Mouse (Mus musculus): ENCODE results near the gene Magi3. TPM values are rescaled to one million over a fixed set of nuclear protein-coding genes. Genes with fewer than 3 reads are reported as not detected.

Gene Magi3
- polyA plus RNA-seq, 1 experiment from 2014 or later = 8.1 TPM

DNA sequence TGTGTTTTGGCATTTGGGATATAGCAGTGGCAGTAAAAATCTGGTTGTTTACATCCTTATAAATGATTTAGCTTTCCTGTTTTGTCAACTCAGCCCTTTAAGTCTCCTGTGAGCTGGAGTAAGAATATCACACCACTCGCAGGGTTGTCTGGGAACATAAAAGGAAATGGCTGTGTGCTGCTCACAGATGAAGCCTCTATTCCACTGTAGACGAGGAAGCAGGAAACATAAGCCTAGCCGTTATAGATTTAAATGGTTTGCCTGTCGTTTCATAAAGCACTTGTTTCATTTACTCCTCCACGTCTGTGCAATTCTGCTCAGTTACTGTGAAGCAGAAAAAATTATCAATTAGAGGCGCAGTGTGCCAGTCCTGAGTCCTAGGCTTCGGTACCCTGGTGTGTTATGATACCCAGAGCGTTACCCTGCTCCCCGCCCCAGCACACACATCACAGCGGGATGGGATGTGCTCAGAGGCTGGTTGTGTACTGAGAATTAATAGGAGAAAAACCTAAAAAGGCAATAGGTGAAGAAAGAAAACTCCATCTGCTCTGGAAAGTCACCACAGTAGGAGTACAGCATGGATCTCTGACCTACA, 17.8 kb upstream of the Magi3 start:
- WGBS = 65% methylated on average over 10 of the region's 10 CpGs
- H3K27ac ChIP-seq = no peak overlapping the region
- H3K9me3 ChIP-seq (replicated peaks) = no peaks in the 10 kb centered on the region
- H3K9ac ChIP-seq = no peak overlapping the region
- ATAC-seq (replicated peaks; ENCODE audit: insufficient number of reproducible peaks, insufficient read depth, low FRiP score, low read depth) = no peak
- H3K36me3 ChIP-seq = no peaks in the 10 kb centered on the region
- no peak overlapping the region for H3K4me3 ChIP-seq
- H3K27me3 ChIP-seq = no peaks in the 10 kb centered on the region
- no peak overlapping the region for H3K4me2 ChIP-seq
- H3K4me1 ChIP-seq (replicated peaks) = peaks cover 9% of the 10 kb centered on the region

- 82% methylated on average over 2 of the region's 2 CpGs for WGBS
- Histone ChIP-seq H3K4me3 (no peak overlapping the region), H3K4me2 (no peak overlapping the region), H3K27me3 (no peaks in the 10 kb centered on the region), H3K36me3 (no peaks in the 10 kb centered on the region), H3K9me3 (replicated peaks) (no peaks in the 10 kb centered on the region), H3K4me1 (replicated peaks) (peaks cover 9% of the 10 kb centered on the region), H3K27ac (no peak overlapping the region), H3K9ac (no peak overlapping the region)
- no peak for ATAC-seq (replicated peaks; ENCODE audit: insufficient number of reproducible peaks, insufficient read depth, low FRiP score, low read depth)
Measured at GRCm38 (mm10) chr3:104236029-104236428, 15.9 kb upstream of the Magi3 start.

GRCm38 (mm10) chr3:104235099-104235498, 14.9 kb upstream of the Magi3 start:
- Histone ChIP-seq H3K9me3 (replicated peaks) (no peaks in the 10 kb centered on the region), H3K36me3 (no peaks in the 10 kb centered on the region), H3K27ac (no peak overlapping the region), H3K9ac (no peak overlapping the region), H3K4me1 (replicated peaks) (peaks cover 9% of the 10 kb centered on the region), H3K27me3 (no peaks in the 10 kb centered on the region), H3K4me2 (no peak overlapping the region), H3K4me3 (no peak overlapping the region)
- 85% methylated on average over 5 of the region's 5 CpGs for WGBS
- no peak for ATAC-seq (replicated peaks; ENCODE audit: insufficient number of reproducible peaks, insufficient read depth, low FRiP score, low read depth)

DNA sequence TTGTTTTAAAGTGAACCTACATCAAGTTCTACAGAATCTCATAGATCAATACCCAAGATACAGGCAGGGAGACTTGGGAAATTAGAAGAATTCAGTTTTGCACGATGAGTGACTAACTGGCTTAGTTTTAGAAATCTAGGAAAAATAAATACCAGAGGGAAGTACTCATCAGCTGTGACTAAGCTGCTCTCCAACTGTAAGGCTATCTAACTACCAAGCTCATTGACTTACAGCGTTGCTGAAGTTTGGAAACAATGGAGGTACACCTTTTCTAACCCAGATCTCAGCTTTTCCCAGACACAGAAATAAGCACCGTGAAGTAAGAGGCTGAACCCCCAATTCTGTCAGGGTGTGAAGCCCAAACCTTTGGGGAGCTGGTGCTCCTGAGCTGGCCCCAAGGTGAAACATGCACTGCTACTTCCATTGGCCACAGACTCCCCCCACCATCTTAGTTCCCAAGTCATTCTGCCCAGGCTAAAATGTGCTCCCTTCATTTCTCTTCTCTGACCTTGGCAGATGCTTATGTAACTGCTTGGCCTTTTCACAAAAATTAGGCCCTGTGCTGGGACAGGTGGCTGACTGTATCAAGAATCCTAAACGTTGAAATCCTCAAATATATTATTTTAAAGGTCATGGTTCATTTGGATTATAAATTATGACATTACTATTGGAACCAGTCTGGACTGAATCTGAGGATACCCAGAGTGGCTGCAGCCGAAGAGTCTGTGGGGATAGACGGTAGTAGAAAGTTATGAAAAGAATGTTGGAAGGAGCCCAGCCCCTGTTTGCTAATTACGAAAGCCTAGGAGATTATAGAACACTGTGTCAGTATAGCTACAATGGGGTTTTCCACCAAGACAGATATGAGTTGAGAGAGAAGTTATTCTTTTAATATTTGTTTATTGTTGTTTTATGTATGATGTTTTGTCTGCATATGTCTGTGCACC, 13.5 kb upstream of the Magi3 start:
- no peak; the same call in 1 of the 2 replicates for ATAC-seq (replicated peaks; ENCODE audit: insufficient number of reproducible peaks, insufficient read depth, low FRiP score, low read depth)
- H3K27ac ChIP-seq = peak overlapping the region; percentile 75
- WGBS = 48% methylated on average over 7 of the region's 7 CpGs

GRCm38 (mm10) chr3:104227438-104228111, 7.4 kb upstream of the Magi3 start:
- Histone ChIP-seq H3K4me1 (replicated peaks) (peaks cover 13% of the 10 kb centered on the region), H3K9ac (no peak overlapping the region), H3K36me3 (no peaks in the 10 kb centered on the region), H3K9me3 (replicated peaks) (no peaks in the 10 kb centered on the region), H3K4me3 (no peak overlapping the region), H3K4me2 (no peak overlapping the region), H3K27me3 (no peaks in the 10 kb centered on the region), H3K27ac (no peak overlapping the region)
- WGBS = 42% methylated on average over 5 of the region's 5 CpGs
- ATAC-seq (replicated peaks; ENCODE audit: insufficient number of reproducible peaks, insufficient read depth, low FRiP score, low read depth) = no peak

More for the DNA sequence above, 13.5 kb upstream of the Magi3 start:
- Histone ChIP-seq H3K4me2 (no peak overlapping the region), H3K9ac (no peak overlapping the region), H3K36me3 (no peaks in the 10 kb centered on the region), H3K27me3 (no peaks in the 10 kb centered on the region), H3K4me1 (replicated peaks) (peaks cover 9% of the 10 kb centered on the region), H3K4me3 (no peak overlapping the region), H3K9me3 (replicated peaks) (no peaks in the 10 kb centered on the region)

GRCm38 (mm10) chr3:104226731-104227130, 6.6 kb upstream of the Magi3 start:
- H3K36me3 ChIP-seq = no peaks in the 10 kb centered on the region
- H3K4me1 ChIP-seq (replicated peaks) = peaks cover 14% of the 10 kb centered on the region
- H3K4me3 ChIP-seq = no peak overlapping the region
- no peak for ATAC-seq (replicated peaks; ENCODE audit: insufficient number of reproducible peaks, insufficient read depth, low FRiP score, low read depth)
- 42% methylated on average over 7 of the region's 7 CpGs for WGBS
- H3K27me3 ChIP-seq = no peaks in the 10 kb centered on the region
- H3K9me3 ChIP-seq (replicated peaks) = no peaks in the 10 kb centered on the region
- H3K4me2 ChIP-seq = no peak overlapping the region
- H3K27ac ChIP-seq = no peak overlapping the region
- H3K9ac ChIP-seq = no peak overlapping the region

GRCm38 (mm10) chr3:104221156-104221555, 982 bp upstream of the Magi3 start:
- peak overlapping the region; percentile 60 for H3K4me2 ChIP-seq
- peaks cover 11% of the 10 kb centered on the region for H3K4me1 ChIP-seq (replicated peaks)
- no peak for ATAC-seq (replicated peaks; ENCODE audit: insufficient number of reproducible peaks, insufficient read depth, low FRiP score, low read depth)
- no peaks in the 10 kb centered on the region for H3K27me3 ChIP-seq
- no peaks in the 10 kb centered on the region for H3K36me3 ChIP-seq
- H3K27ac ChIP-seq = peak overlapping the region; percentile 86
- WGBS = 7% methylated on average over 11 of the region's 11 CpGs
- H3K9ac ChIP-seq = peak overlapping the region; percentile 35
- peak overlapping the region; percentile 75 for H3K4me3 ChIP-seq
- no peaks in the 10 kb centered on the region for H3K9me3 ChIP-seq (replicated peaks)

DNA sequence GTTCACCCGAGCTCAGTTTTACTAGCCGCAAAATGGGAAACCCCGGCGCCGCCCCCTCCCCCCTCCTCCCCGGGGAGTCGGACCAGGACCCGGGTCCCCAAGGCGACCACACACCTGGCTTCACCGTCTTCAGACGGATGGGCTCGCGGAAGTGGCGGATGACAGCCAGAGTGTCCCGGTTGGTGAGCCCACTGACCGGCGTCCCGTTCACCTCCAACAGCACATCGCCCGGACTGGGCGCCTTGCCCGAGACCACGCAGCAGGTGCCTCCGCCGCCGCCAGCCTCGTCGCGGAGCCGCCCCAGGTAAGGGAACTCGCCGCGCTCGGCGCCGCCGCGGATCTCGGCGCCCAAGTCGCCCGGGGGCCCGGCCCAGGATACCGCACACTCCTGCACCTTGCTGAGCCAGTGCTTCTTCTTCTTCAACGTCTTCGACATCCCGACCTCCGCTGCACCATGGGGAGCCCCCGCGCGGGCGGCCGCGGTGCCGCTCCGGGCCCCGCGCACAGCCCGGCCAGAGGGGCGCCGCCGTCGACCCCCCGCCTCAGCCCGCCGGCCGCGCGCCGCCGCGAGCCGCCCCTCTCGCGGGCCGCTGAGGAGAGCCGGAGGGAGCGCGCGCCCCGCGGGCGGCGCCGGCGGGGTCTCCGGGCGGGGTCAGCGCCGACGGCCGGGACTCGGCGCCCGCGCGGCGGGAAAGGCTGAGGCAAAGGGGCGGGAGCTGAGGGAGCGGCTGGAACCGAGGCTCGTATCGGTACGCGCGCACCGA, 461 bp downstream of the Magi3 start:
- Histone ChIP-seq H3K27ac (peak overlapping the region; percentile 99), H3K9ac (peak overlapping the region; percentile 96), H3K9me3 (replicated peaks) (no peaks in the 10 kb centered on the region), H3K4me3 (peak overlapping the region; percentile 75), H3K27me3 (no peaks in the 10 kb centered on the region), H3K4me1 (replicated peaks) (peaks cover 15% of the 10 kb centered on the region), H3K36me3 (no peaks in the 10 kb centered on the region), H3K4me2 (peak overlapping the region; percentile 74)
- WGBS = under 1% methylated on average over 98 of the region's 107 CpGs
- peak; percentile 1; the same call in 1 of the 2 replicates for ATAC-seq (replicated peaks; ENCODE audit: insufficient number of reproducible peaks, insufficient read depth, low FRiP score, low read depth)

- peak overlapping the region; percentile 96 for H3K9ac ChIP-seq
- H3K27me3 ChIP-seq = no peaks in the 10 kb centered on the region
- WGBS = 2% methylated on average over 15 of the region's 15 CpGs
- no peaks in the 10 kb centered on the region for H3K36me3 ChIP-seq
- peak overlapping the region; percentile 99 for H3K27ac ChIP-seq
- no peak for ATAC-seq (replicated peaks; ENCODE audit: insufficient number of reproducible peaks, insufficient read depth, low FRiP score, low read depth)
- H3K4me1 ChIP-seq (replicated peaks) = peaks cover 15% of the 10 kb centered on the region
- peak overlapping the region; percentile 74 for H3K4me2 ChIP-seq
- H3K9me3 ChIP-seq (replicated peaks) = no peaks in the 10 kb centered on the region
- peak overlapping the region; percentile 75 for H3K4me3 ChIP-seq
Measured at GRCm38 (mm10) chr3:104218926-104219325, 1.2 kb downstream of the Magi3 start.

GRCm38 (mm10) chr3:104189823-104190222, 30.4 kb downstream of the Magi3 start:
- H3K27me3 ChIP-seq = no peaks in the 10 kb centered on the region
- no peaks in the 10 kb centered on the region for H3K9me3 ChIP-seq (replicated peaks)
- H3K27ac ChIP-seq = no peak overlapping the region
- peaks cover 2% of the 10 kb centered on the region; the same call in 1 of the 2 replicates for H3K4me1 ChIP-seq (replicated peaks)
- H3K4me3 ChIP-seq = no peak overlapping the region
- H3K36me3 ChIP-seq = no peaks in the 10 kb centered on the region
- WGBS = 58% methylated on average over 2 of the region's 2 CpGs
- no peak overlapping the region for H3K9ac ChIP-seq
- no peak overlapping the region for H3K4me2 ChIP-seq
- ATAC-seq (replicated peaks; ENCODE audit: insufficient number of reproducible peaks, insufficient read depth, low FRiP score, low read depth) = no peak

GRCm38 (mm10) chr3:104189234-104189633, 30.9 kb downstream of the Magi3 start:
- H3K9ac ChIP-seq = no peak overlapping the region
- H3K9me3 ChIP-seq (replicated peaks) = no peaks in the 10 kb centered on the region
- H3K4me1 ChIP-seq (replicated peaks) = peaks cover 2% of the 10 kb centered on the region; the same call in 1 of the 2 replicates
- 88% methylated on average over 1 of the region's 1 CpGs for WGBS
- H3K4me3 ChIP-seq = no peak overlapping the region
- no peak for ATAC-seq (replicated peaks; ENCODE audit: insufficient number of reproducible peaks, insufficient read depth, low FRiP score, low read depth)
- no peak overlapping the region for H3K4me2 ChIP-seq
- no peaks in the 10 kb centered on the region for H3K36me3 ChIP-seq
- H3K27ac ChIP-seq = no peak overlapping the region
- no peaks in the 10 kb centered on the region for H3K27me3 ChIP-seq

All from heart, embryonic 15.5 days (tissue).